Mouse (Mus musculus): ENCODE data around the gene Cuedc1. TPM values are rescaled to one million over a fixed set of nuclear protein-coding genes. Genes with fewer than 3 reads are reported as not detected.
A peak's percentile ranks its signal among the peaks of the same experiment; 100 is the strongest.

Cuedc1 gene
- total RNA-seq, 2 experiments from 2014 or later = 39.5 to 40.0 TPM

DNA sequence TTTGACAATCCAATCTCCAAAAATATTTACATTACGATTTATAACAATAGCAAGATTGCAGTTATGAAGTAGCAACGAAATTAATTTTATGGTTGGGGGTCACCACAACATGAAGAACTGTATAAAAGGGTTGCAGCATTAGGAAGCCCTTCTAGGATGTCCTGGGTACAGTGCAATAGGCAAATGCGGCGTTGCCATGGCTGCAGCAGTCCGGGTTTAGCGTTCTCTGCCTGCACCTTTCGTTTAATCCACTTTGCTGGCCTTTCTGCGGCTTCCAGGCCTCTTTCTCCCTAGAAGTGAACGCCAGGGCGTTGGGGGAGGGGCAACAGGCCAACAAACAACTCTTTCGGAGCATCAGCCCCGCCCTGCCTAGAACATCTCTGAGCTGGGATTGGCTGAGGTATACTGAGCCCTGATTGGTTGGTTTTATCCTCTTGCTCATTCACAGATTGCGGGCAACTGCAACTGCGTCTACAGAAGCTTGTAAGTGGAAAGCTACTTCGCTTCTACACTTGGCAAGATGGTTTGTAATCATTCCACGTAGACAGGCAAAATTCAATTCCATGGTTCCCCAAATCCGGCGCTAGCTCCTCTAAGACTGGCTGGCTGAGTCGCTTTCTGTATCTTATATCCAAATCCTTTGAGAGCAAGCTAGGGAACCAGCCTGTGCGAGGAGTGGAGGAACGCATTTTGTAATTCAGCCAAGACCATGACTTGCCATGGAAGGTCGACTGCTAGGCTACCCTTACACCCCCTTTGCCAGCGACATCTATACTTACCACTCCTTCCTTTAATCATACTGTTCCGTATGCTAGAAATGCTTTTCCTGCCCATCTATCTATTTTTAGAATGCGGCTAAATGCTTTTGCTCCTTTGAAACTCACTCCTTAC, 10.9 kb upstream of the Cuedc1 start:
- peak; percentile 93 for DNase-seq

DNA sequence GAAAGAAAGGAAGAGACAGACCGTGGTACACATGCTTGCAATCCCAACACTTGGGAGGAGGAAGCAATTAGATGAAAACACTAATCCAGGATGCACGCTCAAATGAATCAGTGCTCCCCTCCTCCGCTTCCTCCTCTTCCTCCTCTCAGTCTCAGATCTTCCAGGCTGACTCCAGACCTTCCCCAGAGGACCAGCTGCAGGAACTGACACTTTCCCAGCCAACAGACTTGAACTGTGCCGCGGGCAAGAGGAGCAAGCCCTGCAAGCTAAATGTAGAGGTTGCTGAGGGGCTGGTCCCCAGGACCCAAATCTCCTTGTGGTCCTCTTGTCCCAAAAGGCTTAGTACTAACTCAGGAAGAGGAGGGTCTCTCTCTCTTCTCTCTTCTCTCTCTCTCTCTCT, 8.7 kb upstream of the Cuedc1 start:
- DNase-seq = no peak

- DNase-seq = no peak
Observed at GRCm38 (mm10) chr11:88090293-88090692, 7.6 kb upstream of the Cuedc1 start.

GRCm38 (mm10) chr11:88091949-88092348, 5.9 kb upstream of the Cuedc1 start:
- DNase-seq = no peak

DNA sequence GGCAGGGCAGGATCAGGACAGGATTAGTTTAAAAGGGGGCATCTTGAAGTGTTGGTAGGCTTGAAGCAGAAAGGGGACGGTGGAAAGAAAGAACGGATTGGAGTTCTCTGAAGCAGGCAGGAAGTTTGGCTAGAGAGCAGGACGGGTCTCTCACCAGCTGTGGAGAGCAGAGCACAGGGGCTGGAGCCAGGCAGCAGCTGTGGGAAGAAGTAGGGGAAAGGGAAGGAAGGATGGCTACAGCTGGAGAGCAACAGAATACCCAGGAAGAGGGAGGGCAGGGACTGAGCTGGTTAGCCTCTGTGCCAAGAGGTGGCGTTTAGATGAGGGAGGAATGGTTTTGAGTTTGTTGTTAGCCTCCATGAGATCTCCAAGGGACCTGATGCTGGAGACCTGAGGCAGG, 685 bp upstream of the Cuedc1 start:
- peak; percentile 62 for DNase-seq

- peak; percentile 88 for DNase-seq
Observed at GRCm38 (mm10) chr11:88098787-88099598, 1.1 kb downstream of the Cuedc1 start.

- DNase-seq = peak; percentile 90
Observed at GRCm38 (mm10) chr11:88099599-88100023, 1.8 kb downstream of the Cuedc1 start.

DNA sequence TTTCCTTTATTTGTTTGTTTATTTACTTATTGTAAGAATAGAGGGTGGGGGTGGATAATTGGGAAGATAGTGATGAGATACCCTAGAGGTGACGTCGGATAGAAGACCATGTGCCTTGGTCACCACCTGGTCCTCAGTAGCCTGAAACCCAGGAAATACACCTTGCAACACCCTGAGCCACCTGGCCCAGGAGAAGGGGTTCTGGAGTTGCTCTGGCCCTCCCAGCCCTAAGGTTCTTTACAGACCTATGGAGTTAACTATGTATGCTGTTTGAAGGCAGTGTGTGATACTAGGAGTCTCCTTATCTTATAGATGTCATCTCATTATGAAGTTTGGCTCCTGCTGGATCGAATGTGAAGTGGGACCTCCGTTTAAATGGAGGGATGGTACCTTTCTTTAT, 2.3 kb downstream of the Cuedc1 start:
- DNase-seq = no peak

DNA sequence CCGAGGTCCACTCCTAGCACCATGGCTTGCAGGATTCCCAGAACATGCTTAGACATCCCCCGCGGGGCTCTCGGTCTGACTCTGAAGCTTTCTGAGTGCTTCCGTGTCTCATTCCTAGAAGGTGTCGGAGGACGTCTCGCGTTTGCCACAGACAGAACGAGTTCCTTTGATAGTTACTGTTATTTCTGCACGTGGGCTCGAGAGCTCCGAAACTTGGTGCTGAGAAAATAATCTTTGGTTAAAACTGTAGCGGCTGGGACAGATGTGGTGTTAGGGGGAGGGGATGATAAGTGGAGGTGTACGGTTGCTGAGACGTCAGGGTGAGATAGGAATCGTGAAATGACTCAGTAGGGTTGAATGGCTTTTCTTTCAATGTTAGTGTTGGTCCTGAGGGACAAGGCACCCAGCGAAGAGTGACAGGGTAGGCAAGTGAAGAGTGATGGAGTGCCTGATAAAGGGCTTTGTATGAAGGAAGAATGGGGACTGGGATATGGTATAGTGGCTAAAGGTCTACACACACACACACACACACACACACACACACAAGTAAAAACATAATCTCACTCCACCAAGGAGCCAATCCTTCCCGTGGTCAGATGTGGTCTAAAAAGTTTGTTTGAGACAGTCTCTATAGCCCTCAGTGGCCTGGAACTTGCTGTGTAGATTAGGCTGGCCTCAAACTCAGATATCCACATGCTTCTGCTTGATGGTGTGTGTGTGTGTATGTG, 5.5 kb downstream of the Cuedc1 start:
- no peak for DNase-seq

- DNase-seq = no peak
Observed at GRCm38 (mm10) chr11:88105494-88106291, 7.8 kb downstream of the Cuedc1 start.

GRCm38 (mm10) chr11:88106292-88106554, 8.4 kb downstream of the Cuedc1 start:
- no peak for DNase-seq

- no peak for DNase-seq
Observed at GRCm38 (mm10) chr11:88107365-88107764, 9.5 kb downstream of the Cuedc1 start.

DNA sequence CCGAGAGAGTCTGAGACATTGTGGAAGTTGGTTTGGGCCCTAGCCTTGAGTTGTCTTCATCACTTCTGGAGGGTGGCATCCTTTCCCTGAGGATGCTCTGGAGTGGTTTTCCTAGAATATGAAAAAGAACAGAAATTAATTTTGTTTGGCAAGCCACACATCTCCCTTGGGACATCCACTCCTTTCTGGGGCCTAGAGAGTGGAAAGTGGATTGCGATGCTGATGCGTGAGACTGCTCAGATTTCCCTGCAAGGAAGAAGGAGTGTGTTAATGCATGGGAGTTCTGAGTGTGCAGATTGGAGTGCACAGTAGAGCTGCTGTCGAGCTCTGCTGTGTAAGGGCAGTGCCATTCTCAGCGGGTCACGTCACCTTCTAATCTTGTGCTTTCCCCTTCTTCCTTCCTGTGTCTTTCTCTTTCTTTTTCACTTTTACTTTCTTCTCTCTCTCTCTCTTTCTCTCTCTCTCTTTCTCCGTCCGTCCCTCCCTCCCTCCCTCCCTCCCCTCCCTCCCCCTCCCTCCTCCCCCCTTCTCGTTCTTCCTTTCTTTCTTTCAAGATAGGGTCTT, 12.3 kb downstream of the Cuedc1 start:
- DNase-seq = peak; percentile 28

DNA sequence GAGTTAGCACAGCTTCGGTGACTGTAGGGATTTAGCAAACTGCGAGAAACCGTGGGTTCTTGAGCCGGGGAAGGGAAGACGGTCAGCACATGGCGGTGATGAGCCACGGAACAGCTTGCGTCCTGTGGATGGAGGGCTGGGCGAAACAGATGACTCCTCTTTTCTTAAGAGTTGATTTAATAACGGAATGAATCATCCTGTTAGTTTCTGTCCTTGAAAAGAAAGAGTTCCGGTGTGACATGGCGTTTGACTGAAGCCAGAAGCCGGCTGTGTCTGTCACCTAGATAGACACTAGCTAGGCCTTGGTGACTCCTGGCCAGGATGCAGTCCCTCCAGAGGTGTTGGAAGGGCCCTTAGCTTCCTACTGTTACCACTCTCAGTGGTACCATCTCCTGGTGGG, 14.2 kb downstream of the Cuedc1 start:
- no peak for DNase-seq

GRCm38 (mm10) chr11:88112677-88113333, 14.9 kb downstream of the Cuedc1 start:
- no peak for DNase-seq

DNA sequence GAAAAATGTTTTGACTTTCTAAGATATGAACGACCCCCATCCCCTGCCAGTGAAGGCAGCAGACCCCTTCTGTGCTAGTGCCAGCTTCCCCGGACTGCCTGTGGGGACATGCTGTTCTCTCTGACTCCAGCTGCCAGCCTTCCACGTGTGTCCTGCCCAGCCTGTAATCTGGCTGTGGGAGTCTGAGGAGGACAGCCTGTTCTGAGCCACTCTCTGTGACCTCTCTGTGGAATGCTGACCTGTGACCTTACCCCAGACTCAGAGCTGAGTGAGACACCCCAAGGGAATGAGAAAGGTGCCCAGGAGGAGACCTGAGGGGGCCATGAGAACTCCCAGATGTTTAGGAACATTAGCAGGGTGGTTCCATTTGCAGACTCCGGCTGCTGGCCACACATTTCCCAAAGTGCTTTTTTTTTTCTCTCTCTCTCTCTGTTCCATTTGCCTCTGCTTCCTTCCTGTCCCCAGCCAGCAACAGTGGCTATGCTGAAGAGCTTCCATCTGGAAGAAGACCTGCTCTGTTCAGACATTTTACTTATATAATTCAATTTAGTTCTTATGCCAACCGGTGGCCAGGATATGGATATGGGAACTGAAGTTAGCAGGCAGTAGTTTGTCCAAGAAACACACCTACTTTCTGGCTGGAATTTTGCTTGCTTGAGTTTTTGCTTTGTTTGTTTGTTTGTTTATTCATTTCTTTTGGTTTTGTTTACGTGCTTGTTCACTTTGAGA, 15.8 kb downstream of the Cuedc1 start:
- peak; percentile 65 for DNase-seq

DNA sequence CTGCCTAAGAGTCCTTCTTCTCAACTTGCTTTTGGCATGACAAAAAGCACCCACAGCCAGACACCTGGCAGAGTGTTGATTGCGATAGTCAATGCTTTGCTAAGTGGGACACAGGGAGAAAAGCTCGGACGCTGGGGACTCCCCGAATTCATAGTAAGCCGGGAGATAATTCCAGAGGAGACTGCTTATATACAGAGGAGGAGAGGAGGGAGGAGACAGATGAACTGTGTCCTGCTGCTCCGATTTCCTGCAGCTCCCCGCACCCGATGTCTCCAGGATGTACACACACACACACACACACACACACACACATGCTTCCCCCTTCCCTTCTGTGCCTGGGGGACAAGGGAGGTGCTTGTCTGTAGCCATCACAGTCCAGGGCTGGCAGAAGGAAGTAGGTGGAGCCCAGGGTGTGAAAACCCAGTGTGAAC, 17.0 kb downstream of the Cuedc1 start:
- peak; percentile 72 for DNase-seq

DNA sequence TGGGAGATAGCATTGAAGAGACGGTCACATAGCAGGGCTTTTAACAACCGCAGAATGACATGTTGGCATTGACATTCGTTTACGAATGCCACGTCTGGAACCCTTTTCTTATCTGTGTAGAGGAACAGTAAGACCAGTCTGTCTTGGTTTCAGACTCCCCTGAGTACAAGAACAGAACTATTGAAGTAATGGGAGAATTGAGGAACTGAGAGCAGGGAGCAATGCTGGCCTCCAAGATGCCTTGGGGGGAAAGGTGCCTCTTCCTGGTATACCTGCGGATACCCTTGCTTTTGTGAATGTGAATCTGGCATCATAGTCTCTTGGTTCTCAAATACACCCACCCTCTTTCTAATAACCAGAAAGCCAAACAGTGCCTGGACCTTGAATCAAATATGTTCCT, 18.7 kb downstream of the Cuedc1 start:
- no peak for DNase-seq

- DNase-seq = peak; percentile 33
Observed at GRCm38 (mm10) chr11:88117356-88118090, 19.7 kb downstream of the Cuedc1 start.

GRCm38 (mm10) chr11:88118091-88118440, 20.2 kb downstream of the Cuedc1 start:
- DNase-seq = no peak

Measured in heart, postnatal 4 days (tissue).